Mouse (Mus musculus): ENCODE results near the gene Gsdmc4. TPM values are rescaled to one million over a fixed set of nuclear protein-coding genes. Genes with fewer than 3 reads are reported as not detected.
"Not testable (repeated sequence)": the region's sequence is repeated elsewhere in the genome, so short reads cannot be mapped to it uniquely, and the experiment has no call there.

Gsdmc4 gene
- polyA plus RNA-seq (2012; rRNA removed) = 0.05 TPM in 1 of 2 replicates, not detected in the other

GRCm38 (mm10) chr15:63912197-63912596 is at the start of gene Gsdmc4:
Gsdmc4 (minus strand) TSS chr15:63912297.
- 96% methylated on average over 2 of the region's 2 CpGs for WGBS
- DNase-seq; H3K4me3 ChIP-seq (replicated peaks; ENCODE audit: insufficient read depth, low read depth, low read length); H3K4me1 ChIP-seq (ENCODE audit: control insufficient read depth, insufficient read depth, low read length); H3K27me3 ChIP-seq (ENCODE audit: control insufficient read depth, insufficient read depth, low read length); H3K27ac ChIP-seq (ENCODE audit: insufficient read depth, low read length): not testable (repeated sequence)

- DNase-seq = no peak
- TF ChIP-seq POLR2A (IDR thresholded peaks at IDR 0.05; ENCODE audit: borderline replicate concordance, insufficient read depth, low read length) = no peak
- no peak for TF ChIP-seq CTCF (IDR thresholded peaks at IDR 0.05; ENCODE audit: borderline replicate concordance, insufficient read depth, low read depth, low read length)
- 89% methylated on average over 2 of the region's 2 CpGs for WGBS
- Histone ChIP-seq H3K27me3 (ENCODE audit: control insufficient read depth, insufficient read depth, low read length) (no peaks in the 10 kb centered on the region), H3K4me3 (replicated peaks; ENCODE audit: insufficient read depth, low read depth, low read length) (no peak overlapping the region), H3K27ac (ENCODE audit: insufficient read depth, low read length) (no peak overlapping the region), H3K4me1 (ENCODE audit: control insufficient read depth, insufficient read depth, low read length) (no peaks in the 10 kb centered on the region; the same call in 1 of the 2 replicates)
Observed at GRCm38 (mm10) chr15:63960542-63960941, 48.4 kb upstream of the Gsdmc4 start.

GRCm38 (mm10) chr15:63957553-63957952 is 45.5 kb upstream of the Gsdmc4 start:
- H3K27me3 ChIP-seq (ENCODE audit: control insufficient read depth, insufficient read depth, low read length) = no peaks in the 10 kb centered on the region
- H3K4me1 ChIP-seq (ENCODE audit: control insufficient read depth, insufficient read depth, low read length) = no peaks in the 10 kb centered on the region; the same call in 1 of the 2 replicates
- no peak overlapping the region for H3K4me3 ChIP-seq (replicated peaks; ENCODE audit: insufficient read depth, low read depth, low read length)
- DNase-seq = no peak
- TF ChIP-seq POLR2A (IDR thresholded peaks at IDR 0.05; ENCODE audit: borderline replicate concordance, insufficient read depth, low read length) (no peak), CTCF (IDR thresholded peaks at IDR 0.05; ENCODE audit: borderline replicate concordance, insufficient read depth, low read depth, low read length) (no peak)
- H3K27ac ChIP-seq (ENCODE audit: insufficient read depth, low read length) = no peak overlapping the region

GRCm38 (mm10) chr15:63953256-63953655 is 41.2 kb upstream of the Gsdmc4 start:
- no peak for TF ChIP-seq CTCF (IDR thresholded peaks at IDR 0.05; ENCODE audit: borderline replicate concordance, insufficient read depth, low read depth, low read length)
- no peak for TF ChIP-seq POLR2A (IDR thresholded peaks at IDR 0.05; ENCODE audit: borderline replicate concordance, insufficient read depth, low read length)
- H3K4me1 ChIP-seq (ENCODE audit: control insufficient read depth, insufficient read depth, low read length) = no peaks in the 10 kb centered on the region
- no peak for DNase-seq
- H3K4me3 ChIP-seq (replicated peaks; ENCODE audit: insufficient read depth, low read depth, low read length) = no peak overlapping the region
- 72% methylated on average over 4 of the region's 4 CpGs for WGBS
- H3K27ac ChIP-seq (ENCODE audit: insufficient read depth, low read length) = no peak overlapping the region
- H3K27me3 ChIP-seq (ENCODE audit: control insufficient read depth, insufficient read depth, low read length) = no peaks in the 10 kb centered on the region

GRCm38 (mm10) chr15:63941221-63941620 is 29.1 kb upstream of the Gsdmc4 start:
- TF ChIP-seq POLR2A (IDR thresholded peaks at IDR 0.05; ENCODE audit: borderline replicate concordance, insufficient read depth, low read length) (no peak), CTCF (IDR thresholded peaks at IDR 0.05; ENCODE audit: borderline replicate concordance, insufficient read depth, low read depth, low read length) (no peak)
- Histone ChIP-seq H3K27ac (ENCODE audit: insufficient read depth, low read length) (no peak overlapping the region), H3K4me1 (ENCODE audit: control insufficient read depth, insufficient read depth, low read length) (no peaks in the 10 kb centered on the region), H3K27me3 (ENCODE audit: control insufficient read depth, insufficient read depth, low read length) (no peaks in the 10 kb centered on the region), H3K4me3 (replicated peaks; ENCODE audit: insufficient read depth, low read depth, low read length) (no peak overlapping the region)
- WGBS = 79% methylated on average over 1 of the region's 1 CpGs
- DNase-seq = no peak

GRCm38 (mm10) chr15:63932656-63933055 is 20.6 kb upstream of the Gsdmc4 start:
- no peak for DNase-seq
- no peak for TF ChIP-seq POLR2A (IDR thresholded peaks at IDR 0.05; ENCODE audit: borderline replicate concordance, insufficient read depth, low read length)
- no peak for TF ChIP-seq CTCF (IDR thresholded peaks at IDR 0.05; ENCODE audit: borderline replicate concordance, insufficient read depth, low read depth, low read length)
- no peak overlapping the region for H3K27ac ChIP-seq (ENCODE audit: insufficient read depth, low read length)
- no peak overlapping the region for H3K4me3 ChIP-seq (replicated peaks; ENCODE audit: insufficient read depth, low read depth, low read length)
- H3K27me3 ChIP-seq (ENCODE audit: control insufficient read depth, insufficient read depth, low read length) = no peaks in the 10 kb centered on the region
- WGBS = 98% methylated on average over 1 of the region's 1 CpGs
- H3K4me1 ChIP-seq (ENCODE audit: control insufficient read depth, insufficient read depth, low read length) = no peaks in the 10 kb centered on the region

- no peaks in the 10 kb centered on the region for H3K4me1 ChIP-seq (ENCODE audit: control insufficient read depth, insufficient read depth, low read length)
Observed at GRCm38 (mm10) chr15:63931404-63931803, 19.3 kb upstream of the Gsdmc4 start.

GRCm38 (mm10) chr15:63930107-63931041 is 18.3 kb upstream of the Gsdmc4 start:
- TF ChIP-seq CTCF (IDR thresholded peaks at IDR 0.05; ENCODE audit: borderline replicate concordance, insufficient read depth, low read depth, low read length) (no peak), POLR2A (IDR thresholded peaks at IDR 0.05; ENCODE audit: borderline replicate concordance, insufficient read depth, low read length) (no peak)
- no peak overlapping the region for H3K4me3 ChIP-seq (replicated peaks; ENCODE audit: insufficient read depth, low read depth, low read length)
- DNase-seq = no peak

More at GRCm38 (mm10) chr15:63931404-63931803, 19.3 kb upstream of the Gsdmc4 start:
- no peak for TF ChIP-seq POLR2A (IDR thresholded peaks at IDR 0.05; ENCODE audit: borderline replicate concordance, insufficient read depth, low read length)
- TF ChIP-seq CTCF (IDR thresholded peaks at IDR 0.05; ENCODE audit: borderline replicate concordance, insufficient read depth, low read depth, low read length) = no peak
- Histone ChIP-seq H3K27ac (ENCODE audit: insufficient read depth, low read length) (no peak overlapping the region), H3K4me3 (replicated peaks; ENCODE audit: insufficient read depth, low read depth, low read length) (no peak overlapping the region), H3K27me3 (ENCODE audit: control insufficient read depth, insufficient read depth, low read length) (no peaks in the 10 kb centered on the region)
- 98% methylated on average over 1 of the region's 1 CpGs for WGBS
- DNase-seq = no peak

More at GRCm38 (mm10) chr15:63930107-63931041, 18.3 kb upstream of the Gsdmc4 start:
- no peak overlapping the region for H3K27ac ChIP-seq (ENCODE audit: insufficient read depth, low read length)
- no peaks in the 10 kb centered on the region for H3K4me1 ChIP-seq (ENCODE audit: control insufficient read depth, insufficient read depth, low read length)
- 91% methylated on average over 18 of the region's 18 CpGs for WGBS
- H3K27me3 ChIP-seq (ENCODE audit: control insufficient read depth, insufficient read depth, low read length) = no peaks in the 10 kb centered on the region

All from cerebellum, adult 2 months (tissue).